Mouse (Mus musculus) cerebellum, adult 2 months (tissue): ENCODE measurements around the gene Abcb8. TPM values are rescaled to one million over a fixed set of nuclear protein-coding genes. Genes with fewer than 3 reads are reported as not detected.

Experiments used
- DNase-seq, 2 experiments: peaks; one replicate each; pipeline ENCODE4 v3.0.0; 2021
- H3K27ac ChIP-seq: fragments of 200-500 bp; 2 replicates; pipeline ENCODE4 v1.5.1; 2012; ENCODE audit warnings: low read length, control low read depth, inconsistent platforms; ENCODE audit not compliant: insufficient read depth
- H3K27me3 ChIP-seq: fragments of 200-500 bp; 2 replicates; pipeline ENCODE4 v1.6.1; 2012; ENCODE audit warnings: inconsistent platforms, mild to moderate bottlenecking, low read length, moderate library complexity; ENCODE audit not compliant: control insufficient read depth, insufficient read depth
- H3K4me1 ChIP-seq: fragments of 200-500 bp; 2 replicates; pipeline ENCODE4 v1.6.1; 2011; ENCODE audit warnings: low read length; ENCODE audit not compliant: control insufficient read depth, insufficient read depth
- H3K4me3 ChIP-seq: fragments of 200-500 bp; replicated peaks from 2 replicates; pipeline ENCODE3; 2011; ENCODE audit warnings: mild to moderate bottlenecking, low read depth, low read length, control low read depth; ENCODE audit not compliant: insufficient read depth
- CTCF ChIP-seq: fragments of 200-500 bp; IDR thresholded peaks from 2 replicates; pipeline ENCODE4 v1.5.1; 2011; ENCODE audit warnings: low read depth, mild to moderate bottlenecking, control low read depth, low read length, moderate library complexity, borderline replicate concordance; ENCODE audit not compliant: insufficient read depth
- POLR2A ChIP-seq: fragments of 200-500 bp; IDR thresholded peaks from 2 replicates; pipeline ENCODE4 v1.6.1; 2011; ENCODE audit warnings: low read length, control low read depth, borderline replicate concordance; ENCODE audit not compliant: insufficient read depth
- WGBS: fragments of 180-500 bp; shearing (Covaris S2); methylation state at CpG from one replicate; pipeline ENCODE4 v1.1.7; 2018; 5-methylcytosine and 5-hydroxymethylcytosine counted together
- polyA plus RNA-seq: library from polyadenylated mRNA; depleted of rRNA; stranded (reverse); fragments of >200 nt; gene quantifications from 2 replicates; pipeline ENCODE4 v1.2.3, GENCODE M21; 2012

The Abcb8 gene
- polyA plus RNA-seq, 1 experiment = 53.5 TPM

DNA sequence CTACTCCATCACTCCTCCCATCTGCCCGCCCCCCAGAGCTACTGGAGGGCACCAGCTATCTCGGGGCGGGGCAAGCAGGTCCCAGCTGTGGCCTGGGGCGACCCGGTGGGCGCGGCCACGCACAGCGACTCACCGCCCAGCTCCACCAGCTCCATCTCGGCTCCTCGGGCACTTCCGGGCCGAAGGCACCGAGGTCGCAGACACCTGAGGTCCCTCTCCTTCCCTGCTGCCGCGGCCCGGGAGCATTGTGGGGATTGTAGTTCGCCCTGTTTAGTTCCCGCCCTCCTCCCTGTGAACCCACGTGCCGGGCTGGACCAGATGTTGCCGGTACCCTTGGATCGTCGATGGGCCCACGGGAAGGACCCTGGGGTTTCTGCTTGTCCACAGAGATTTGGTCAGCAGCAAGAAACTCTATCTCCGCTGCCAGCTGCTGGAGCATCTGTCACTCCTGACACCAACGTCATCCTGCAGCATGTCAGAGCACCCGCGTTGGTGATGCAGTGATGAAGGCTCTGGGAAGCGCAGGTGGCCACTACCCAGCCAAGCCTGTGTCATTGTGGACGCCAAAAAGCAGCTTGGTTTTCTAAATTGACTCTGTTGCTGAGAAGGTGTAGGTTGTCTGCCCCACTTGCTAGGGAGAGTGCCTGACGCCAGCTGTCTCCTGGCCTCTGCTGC, 54.3 kb downstream of the Abcb8 start, which contains the start of gene Tmub1:
Tmub1 (minus strand) TSS at position 231 of the 675 bp plus-strand sequence.
- WGBS = 1% methylated on average over 34 of the region's 34 CpGs
- Histone ChIP-seq H3K27ac (peak within 1 kb of the TSS; percentile 71), H3K4me1 (peaks cover 7% of the 10 kb centered on the region), H3K4me3 (peak within 1 kb of the TSS; percentile 73), H3K27me3 (no peaks in the 10 kb centered on the region)
- peak; percentile 84 to 86 for DNase-seq
- TF ChIP-seq POLR2A (peak; percentile 40; the same call in 1 of the 2 replicates), CTCF (no peak)

DNA sequence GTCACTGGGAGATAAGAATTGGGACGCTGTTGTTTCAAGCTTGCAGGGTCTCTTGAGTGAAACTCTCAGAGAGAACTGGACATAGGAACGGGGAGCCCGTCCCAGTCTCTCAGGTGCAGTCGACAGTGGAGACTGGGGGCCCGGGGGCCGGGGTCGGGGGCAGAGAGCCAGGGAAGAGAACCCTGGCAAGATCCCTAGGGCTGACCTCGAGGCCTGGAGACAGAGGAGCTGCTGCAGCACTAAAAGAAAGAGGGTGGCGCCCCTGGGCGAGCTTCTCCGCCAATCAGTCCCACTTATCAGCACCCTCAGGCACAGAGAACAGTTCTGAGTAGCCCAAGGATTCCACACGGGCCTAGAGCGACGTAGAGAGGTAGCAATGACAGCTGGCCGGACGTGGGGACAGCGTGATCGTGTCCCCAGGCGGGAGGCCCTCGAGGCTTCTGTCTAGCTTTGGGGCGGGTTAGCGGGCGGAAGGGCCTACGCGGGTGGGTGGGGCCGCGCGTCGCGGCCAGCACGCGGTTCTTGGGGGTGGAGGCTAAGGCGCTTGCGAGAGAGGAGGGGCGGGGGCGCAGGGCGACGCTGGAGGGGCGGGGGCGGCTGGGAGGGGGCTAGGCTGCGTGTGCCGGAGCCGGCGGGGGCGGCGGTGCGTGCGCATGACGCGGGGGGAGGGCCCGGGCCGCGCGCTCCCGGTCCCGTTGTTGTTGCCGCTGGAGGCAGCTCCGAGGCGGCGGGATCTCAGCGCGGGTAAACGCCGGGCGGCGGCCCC, 58.0 kb downstream of the Abcb8 start:
- TF ChIP-seq CTCF = no peak
- TF ChIP-seq POLR2A = peak; percentile 46; the same call in 1 of the 2 replicates
- WGBS = 3% methylated on average over 64 of the region's 66 CpGs
- Histone ChIP-seq H3K27ac (peak overlapping the region; percentile 34; the same call in 1 of the 2 replicates), H3K4me3 (peak overlapping the region; percentile 89), H3K27me3 (no peaks in the 10 kb centered on the region), H3K4me1 (peaks cover 20% of the 10 kb centered on the region)
- peak; percentile 86 to 91 for DNase-seq

DNA sequence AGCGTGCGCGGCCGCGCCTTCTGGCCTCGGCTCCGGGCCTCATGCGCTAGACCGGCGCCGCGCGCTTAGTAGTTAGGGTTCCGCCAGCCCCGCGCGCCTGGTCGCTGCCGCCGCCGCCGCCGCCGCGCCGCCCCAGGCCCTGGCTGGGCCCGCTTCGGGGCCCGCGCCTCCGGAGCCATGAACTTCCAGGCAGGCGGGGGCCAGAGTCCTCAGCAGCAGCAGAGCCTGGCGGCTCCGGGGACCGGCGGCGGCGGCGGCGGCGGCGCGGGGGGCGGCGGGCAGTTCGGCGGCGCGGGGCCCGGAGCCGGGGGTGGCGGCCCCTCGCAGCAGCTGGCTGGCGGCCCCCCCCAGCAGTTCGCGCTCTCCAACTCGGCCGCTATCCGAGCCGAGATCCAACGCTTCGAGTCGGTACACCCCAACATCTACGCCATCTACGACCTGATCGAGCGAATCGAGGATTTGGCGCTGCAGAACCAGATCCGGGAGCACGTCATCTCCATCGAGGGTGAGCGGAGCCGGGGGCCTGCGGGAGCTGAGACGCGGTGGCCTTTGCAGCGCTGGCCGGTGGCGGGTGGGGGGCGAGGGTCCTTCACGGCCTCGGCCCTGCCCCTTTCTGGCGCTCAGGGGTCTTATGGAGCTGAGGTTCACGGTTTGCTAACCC, 58.7 kb downstream of the Abcb8 start, which contains the start of gene Agap3:
Agap3 (plus strand) TSS at position 148 of the 661 bp plus-strand sequence.
- H3K4me1 ChIP-seq = peaks cover 25% of the 10 kb centered on the region
- TF ChIP-seq POLR2A = no peak
- TF ChIP-seq CTCF = no peak
- under 1% methylated on average over 58 of the region's 85 CpGs for WGBS
- H3K4me3 ChIP-seq = peak within 1 kb of the TSS; percentile 89
- no peaks in the 10 kb centered on the region for H3K27me3 ChIP-seq
- peak within 1 kb of the TSS; percentile 79 for H3K27ac ChIP-seq
- peak; percentile 59 to 68 for DNase-seq

DNA sequence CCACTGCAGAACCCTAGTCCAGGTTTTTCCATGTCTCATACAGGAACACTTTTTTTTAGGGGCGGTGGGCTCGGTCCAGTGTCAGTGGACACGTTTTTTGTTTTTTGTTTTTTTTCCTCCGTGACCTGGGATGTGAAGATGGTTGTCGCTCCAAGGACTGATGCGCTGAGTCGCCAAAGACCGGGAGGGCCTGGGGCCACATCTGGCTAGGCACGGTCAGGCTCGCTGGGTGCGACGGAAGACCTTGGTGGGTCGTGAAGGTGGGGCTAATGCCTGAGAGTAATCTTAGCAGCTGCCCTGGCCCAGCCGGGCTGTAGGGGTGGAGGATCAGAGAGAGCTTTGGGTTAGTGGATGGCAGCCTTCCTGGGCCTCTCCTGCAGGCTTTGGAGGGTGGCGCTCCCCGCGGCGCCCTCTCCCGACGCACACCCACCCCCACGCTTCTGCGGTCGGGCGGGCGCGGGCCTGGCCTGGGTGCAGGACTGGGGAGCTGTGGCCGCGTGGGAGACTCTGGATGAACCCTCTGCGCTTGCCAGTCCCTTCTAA, 59.3 kb downstream of the Abcb8 start:
- under 1% methylated on average over 29 of the region's 29 CpGs for WGBS
- Histone ChIP-seq H3K27ac (peak overlapping the region; percentile 79), H3K27me3 (no peaks in the 10 kb centered on the region), H3K4me3 (peak overlapping the region; percentile 89), H3K4me1 (peaks cover 31% of the 10 kb centered on the region)
- peak in 1 of 2 experiments; percentile 54 for DNase-seq
- TF ChIP-seq POLR2A = no peak
- no peak for TF ChIP-seq CTCF

DNA sequence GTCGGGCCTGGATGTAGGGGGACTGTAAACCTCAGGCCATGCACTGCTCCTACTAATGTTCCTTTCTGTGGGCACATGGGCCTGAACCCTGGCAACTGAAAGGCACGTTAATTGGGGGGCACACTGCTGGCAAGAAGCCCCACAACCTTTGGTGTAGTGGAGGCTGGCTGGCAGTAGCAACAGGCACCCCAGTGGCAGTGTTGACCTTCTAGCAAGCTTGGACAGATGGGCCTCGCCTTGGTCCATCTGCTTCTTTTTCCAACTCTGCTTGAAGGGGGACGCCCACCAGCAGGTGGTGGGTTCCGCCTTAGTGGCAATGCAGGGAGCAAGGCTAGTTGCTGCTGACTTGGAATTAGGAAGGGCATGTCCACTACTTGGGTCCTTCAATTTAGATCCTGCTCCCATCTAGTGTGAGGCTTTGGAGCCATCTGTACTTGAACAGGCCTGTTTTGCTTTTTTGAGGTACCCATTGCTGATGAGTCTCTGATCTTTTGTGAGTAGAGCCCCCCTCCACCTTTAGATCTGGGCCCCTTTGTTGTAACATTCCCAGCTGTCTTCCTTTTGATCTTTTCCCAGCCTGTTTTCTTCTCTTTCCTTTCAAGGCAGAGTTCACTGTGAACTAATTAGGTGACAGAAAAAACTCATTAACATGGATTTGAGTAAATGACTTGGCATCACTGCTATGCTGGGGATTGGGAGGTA, 60.0 kb downstream of the Abcb8 start:
- peaks cover 31% of the 10 kb centered on the region for H3K4me1 ChIP-seq
- H3K4me3 ChIP-seq = peak overlapping the region; percentile 89
- H3K27me3 ChIP-seq = no peaks in the 10 kb centered on the region
- TF ChIP-seq POLR2A (0 out of 2 replicates have a peak, but pooled peaks have one; percentile 11), CTCF (no peak)
- DNase-seq = peak; percentile 89 to 91
- 0% methylated on average over 5 of the region's 5 CpGs for WGBS
- peak overlapping the region; percentile 79 for H3K27ac ChIP-seq

DNA sequence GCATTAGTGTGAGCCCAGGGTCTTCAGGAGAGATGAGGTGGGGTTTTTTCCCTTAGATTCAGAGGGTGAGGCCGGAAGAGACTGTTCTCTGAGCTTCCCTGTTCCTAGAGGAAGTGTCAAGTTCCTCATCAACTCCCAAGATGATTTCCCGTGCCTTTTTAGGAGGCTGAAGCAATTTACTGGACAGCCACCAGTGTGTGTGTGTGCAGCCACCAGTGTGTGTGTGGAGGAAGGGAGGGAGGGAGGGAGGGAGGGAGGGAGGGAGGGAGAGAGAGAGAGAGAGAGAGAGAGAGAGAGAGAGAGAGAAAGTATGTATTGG, 60.5 kb downstream of the Abcb8 start:
- peak overlapping the region; percentile 79 for H3K27ac ChIP-seq
- DNase-seq = no peak
- peaks cover 31% of the 10 kb centered on the region for H3K4me1 ChIP-seq
- 2% methylated on average over 2 of the region's 2 CpGs for WGBS
- H3K27me3 ChIP-seq = no peaks in the 10 kb centered on the region
- peak overlapping the region; percentile 89 for H3K4me3 ChIP-seq
- 0 out of 2 replicates have a peak, but pooled peaks have one; percentile 1 for TF ChIP-seq POLR2A
- TF ChIP-seq CTCF = no peak

DNA sequence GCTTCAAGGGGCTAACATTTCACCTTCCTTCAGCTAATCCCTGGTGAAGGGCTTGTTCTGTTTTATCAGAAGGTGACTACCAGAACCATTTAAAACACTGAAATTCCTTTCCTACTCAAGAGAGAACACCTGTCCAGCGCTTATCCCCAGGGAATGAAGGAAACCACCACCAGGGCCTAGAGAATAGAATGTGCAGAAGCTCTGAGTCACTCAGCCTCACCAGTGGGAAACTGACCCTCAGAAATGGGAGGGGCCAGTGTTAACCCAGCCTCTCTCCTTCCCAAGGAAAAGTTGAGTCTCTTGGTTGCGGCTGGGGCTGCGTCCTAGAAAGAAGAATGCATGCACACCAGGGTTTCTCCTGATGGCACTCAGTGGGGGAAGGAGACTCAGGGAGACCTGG, 61.6 kb downstream of the Abcb8 start:
- Histone ChIP-seq H3K4me3 (peak overlapping the region; percentile 49), H3K27me3 (no peaks in the 10 kb centered on the region), H3K4me1 (peaks cover 31% of the 10 kb centered on the region), H3K27ac (peak overlapping the region; percentile 70; the same call in 1 of the 2 replicates)
- TF ChIP-seq POLR2A (no peak), CTCF (no peak)
- peak in 1 of 2 experiments; percentile 24 for DNase-seq
- WGBS = 26% methylated on average over 3 of the region's 3 CpGs
